Mouse (Mus musculus) ES-E14 (cell line): ENCODE measurements around the gene Rbfox2. TPM values are rescaled to one million over a fixed set of nuclear protein-coding genes. Genes with fewer than 3 reads are reported as not detected.

Source experiments
- DNase-seq: peaks from one replicate; pipeline ENCODE4 v3.0.0-alpha.2; 2013; ENCODE audit warnings: low read depth, low spot score
- H3K27ac ChIP-seq: 2 replicates; pipeline ENCODE4 v1.5.1; 2012; ENCODE audit warnings: low read depth, mild to moderate bottlenecking, low read length, moderate library complexity, mixed read lengths; ENCODE audit not compliant: poor library complexity, insufficient read depth, severe bottlenecking
- H3K36me3 ChIP-seq: 2 replicates; pipeline ENCODE4 v1.6.1; 2012; ENCODE audit warnings: mild to moderate bottlenecking, low read length, moderate library complexity, mixed read lengths; ENCODE audit not compliant: control insufficient read depth, poor library complexity, insufficient read depth, severe bottlenecking
- H3K4me1 ChIP-seq, 2 experiments: fragments of 150-350 bp in 1 of 2; sonication (generic) in 1 of 2; 2 replicates each; pipeline ENCODE4 v1.6.1; 2012; ENCODE audit warnings: low read length in 2 of 2, mild to moderate bottlenecking in 1 of 2, mixed read lengths in 1 of 2; ENCODE audit not compliant: control insufficient read depth in 2 of 2, insufficient read depth in 2 of 2, poor library complexity in 1 of 2
- H3K4me3 ChIP-seq, 2 experiments: fragments of 150-350 bp in 1 of 2; sonication (generic) in 1 of 2; 2 replicates each; pipeline ENCODE4 v1.5.1; 2012; ENCODE audit warnings: low read length in 2 of 2, low read depth in 1 of 2, mild to moderate bottlenecking in 1 of 2, mixed read lengths in 1 of 2; ENCODE audit not compliant: insufficient read depth in 1 of 2, poor library complexity in 1 of 2, severe bottlenecking in 1 of 2
- H3K9ac ChIP-seq: 2 replicates; pipeline ENCODE4 v1.6.1; 2012; ENCODE audit warnings: low read depth, mild to moderate bottlenecking, low read length, mixed read lengths; ENCODE audit not compliant: poor library complexity, insufficient read depth, severe bottlenecking
- H3K9me3 ChIP-seq: fragments of 150-350 bp; sonication (generic); 2 replicates; pipeline ENCODE4 v1.6.1; 2012; ENCODE audit warnings: low read depth, mild to moderate bottlenecking, low read length; ENCODE audit not compliant: control insufficient read depth, insufficient read depth
- CHD2 ChIP-seq: IDR thresholded peaks from 2 replicates; pipeline ENCODE4 v1.6.1; 2014; ENCODE audit warnings: mild to moderate bottlenecking, low read depth, low read length, inconsistent platforms
- HCFC1 ChIP-seq: IDR thresholded peaks from 2 replicates; pipeline ENCODE4 v1.6.1; 2012; ENCODE audit warnings: low read length, inconsistent platforms, borderline replicate concordance; ENCODE audit not compliant: insufficient read depth
- MAFK ChIP-seq: IDR thresholded peaks from 2 replicates; pipeline ENCODE4 v1.6.1; 2014; ENCODE audit warnings: mild to moderate bottlenecking, low read depth, low read length, inconsistent platforms; ENCODE audit not compliant: insufficient read depth
- ZC3H11A ChIP-seq: IDR thresholded peaks from 2 replicates; pipeline ENCODE4 v1.6.1; 2012; ENCODE audit warnings: low read depth, mild to moderate bottlenecking, inconsistent platforms, low read length, borderline replicate concordance
- ZNF384 ChIP-seq: IDR thresholded peaks from 2 replicates; pipeline ENCODE4 v1.6.1; 2012; ENCODE audit warnings: low read depth, low read length, inconsistent platforms
- in situ Hi-C, 2 experiments: fragments of 600-800 bp; cut with MboI; formaldehyde crosslinking; loops; one replicate each; pipeline ENCODE4 v1.15.1; 2025; ENCODE audit warnings: low sequenced_read_pairs in 2 of 2, inconsistent platforms in 1 of 2; ENCODE audit not compliant: unreplicated experiment in 2 of 2
- total RNA-seq: library from RNA; depleted of rRNA; stranded (reverse); fragments of 300-350 nt; gene quantifications from 2 replicates; pipeline ENCODE4 v1.2.3, GENCODE M21; 2012

The Rbfox2 gene
- total RNA-seq, 1 experiment = 56.4 TPM

GRCm38 (mm10) chr15:77344127-77345125 lies 37.6 kb upstream of the Rbfox2 start:
- Histone ChIP-seq H3K9ac (peak overlapping the region; percentile 62; the same call in 1 of the 2 replicates), H3K4me3 (peak overlapping the region; percentile 38 to 45), H3K27ac (peak overlapping the region; percentile 68), H3K4me1 (peaks cover 21 to 32% of the 10 kb centered on the region in 2 experiments), H3K36me3 (no peaks in the 10 kb centered on the region), H3K9me3 (no peaks in the 10 kb centered on the region)
- in situ Hi-C loops = no loop called here
- no peak for TF ChIP-seq HCFC1
- no peak for TF ChIP-seq ZC3H11A
- DNase-seq = no peak

DNA sequence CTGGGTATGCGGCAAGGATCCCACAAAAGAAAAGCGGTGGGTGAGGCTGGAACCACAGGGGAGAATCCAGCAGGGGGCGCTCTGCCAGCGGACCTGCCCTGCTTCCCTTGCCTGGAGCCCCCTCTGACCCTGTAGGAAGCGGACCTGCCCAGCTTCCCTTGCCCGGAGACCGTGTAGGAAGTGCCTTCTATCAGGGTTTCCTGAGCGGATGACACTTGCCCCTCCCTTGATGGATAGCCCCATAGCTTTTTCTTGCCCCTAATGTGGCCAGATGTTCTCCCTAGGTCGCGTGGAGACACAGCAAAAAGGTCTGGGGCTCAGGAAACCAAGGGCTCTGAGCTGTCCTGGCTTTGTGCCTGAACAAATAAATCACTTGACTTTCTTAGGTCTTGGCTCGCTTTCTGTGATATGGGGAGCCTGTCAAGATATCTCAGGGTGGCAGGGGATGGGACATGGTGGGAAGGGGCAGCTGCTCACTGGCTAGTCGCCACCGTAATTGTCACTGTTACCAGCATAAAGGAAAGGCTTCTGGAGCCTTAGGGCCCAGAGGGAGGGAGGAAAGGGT lies 36.8 kb upstream of the Rbfox2 start:
- TF ChIP-seq HCFC1 (no peak), CHD2 (no peak), ZNF384 (no peak), ZC3H11A (no peak), MAFK (no peak)
- Histone ChIP-seq H3K9me3 (no peaks in the 10 kb centered on the region), H3K36me3 (no peaks in the 10 kb centered on the region), H3K9ac (peak overlapping the region; percentile 62; the same call in 1 of the 2 replicates), H3K4me1 (peaks cover 21 to 35% of the 10 kb centered on the region in 2 experiments), H3K4me3 (peak overlapping the region; percentile 44 to 45), H3K27ac (peak overlapping the region; percentile 68)
- DNase-seq = no peak
- in situ Hi-C loops = no loop called here

DNA sequence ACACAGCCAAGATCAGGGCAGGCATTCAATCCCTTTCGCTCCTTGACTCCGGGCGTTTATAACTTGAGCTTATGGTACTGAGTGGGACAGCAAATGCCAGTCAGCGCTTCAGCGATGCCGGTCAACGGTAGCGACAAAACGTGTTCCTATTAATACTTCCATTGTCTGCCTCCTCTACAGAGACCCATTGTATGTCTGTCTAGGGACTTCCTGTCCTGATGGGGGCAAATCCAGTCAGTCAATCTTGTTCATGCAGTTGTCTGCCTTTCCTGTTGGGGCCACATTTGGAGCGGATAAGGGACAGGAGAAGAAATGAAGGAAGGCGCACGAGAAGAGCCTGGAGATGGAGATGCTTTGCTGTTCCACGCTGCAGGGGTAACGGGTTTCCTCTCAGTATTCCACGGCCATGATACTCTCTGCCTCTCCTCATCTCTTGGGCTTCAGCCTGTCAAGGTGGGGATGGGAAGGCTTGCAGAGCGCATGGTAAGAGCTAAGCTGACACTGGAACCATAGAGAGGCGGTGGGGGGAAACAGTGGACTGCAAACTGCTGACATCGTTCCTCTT lies 36.2 kb upstream of the Rbfox2 start:
- in situ Hi-C loops = no loop called here
- Histone ChIP-seq H3K9me3 (no peaks in the 10 kb centered on the region), H3K27ac (no peak overlapping the region), H3K9ac (peak overlapping the region; percentile 56; the same call in 1 of the 2 replicates), H3K4me1 (peaks cover 18 to 31% of the 10 kb centered on the region in 2 experiments), H3K4me3 (peak overlapping the region; percentile 44 to 45), H3K36me3 (no peaks in the 10 kb centered on the region)
- TF ChIP-seq HCFC1 = no peak
- no peak for TF ChIP-seq ZC3H11A
- TF ChIP-seq ZNF384 = no peak
- no peak for TF ChIP-seq CHD2
- no peak for TF ChIP-seq MAFK
- DNase-seq = no peak

- Histone ChIP-seq H3K4me1 (peaks cover 19 to 28% of the 10 kb centered on the region in 2 experiments), H3K4me3 (peak overlapping the region; percentile 4 to 45; a peak in 1 of 4 replicates), H3K9me3 (no peaks in the 10 kb centered on the region), H3K9ac (peak overlapping the region; percentile 37; the same call in 1 of the 2 replicates), H3K27ac (no peak overlapping the region), H3K36me3 (no peaks in the 10 kb centered on the region)
- in situ Hi-C loops = no loop called here
- DNase-seq = no peak
- TF ChIP-seq HCFC1 = no peak
- peak; percentile 18; the same call in 1 of the 2 replicates for TF ChIP-seq ZC3H11A
Measured at GRCm38 (mm10) chr15:77342005-77342404, 35.2 kb upstream of the Rbfox2 start.
